Mouse (Mus musculus): ENCODE data around the gene Drd3. TPM values are rescaled to one million over a fixed set of nuclear protein-coding genes. Genes with fewer than 3 reads are reported as not detected.

Drd3 gene
- 0.24 and 0.27 TPM in 2 replicates for polyA plus RNA-seq (2015; fragmentation: Nextera tagmentation; extraction: Ambion mirVana)

DNA sequence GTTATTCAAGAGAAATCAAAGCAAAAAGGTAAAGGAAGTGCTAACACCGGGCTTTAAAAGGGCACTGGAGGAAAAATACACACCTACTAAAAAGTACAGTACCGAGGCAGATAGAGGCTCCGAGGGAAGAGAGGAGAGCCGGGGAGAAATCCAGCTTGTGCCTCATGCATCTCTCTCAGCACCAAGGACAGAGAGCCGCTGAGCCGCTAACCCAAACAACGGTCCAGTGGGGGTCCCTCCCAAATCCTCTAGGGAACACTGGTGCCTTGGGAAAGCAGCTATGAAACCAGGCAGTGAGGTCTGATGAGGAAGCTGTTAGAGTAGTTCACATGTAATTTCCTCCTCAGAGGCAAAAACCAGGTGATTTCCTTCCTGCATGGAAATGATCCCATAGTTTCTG is at the start of gene Drd3:
TSS of gene Drd3 (plus strand) at position 276 of the 400 bp plus-strand sequence.
- ATAC-seq (ENCODE audit: low FRiP score, low TSS enrichment) = no peak
- Histone ChIP-seq H3K36me3 (ENCODE audit: control insufficient read depth, insufficient read depth, low read length) (no peaks in the 10 kb centered on the region), H3K9ac (ENCODE audit: low read length) (no peak within 1 kb of the TSS), H3K27ac (replicated peaks) (no peak within 1 kb of the TSS), H3K27me3 (ENCODE audit: control insufficient read depth, insufficient read depth, low read length) (no peaks in the 10 kb centered on the region), H3K9me3 (ENCODE audit: control insufficient read depth, low read length) (no peaks in the 10 kb centered on the region), H3K4me2 (replicated peaks; ENCODE audit: low read depth) (no peak within 1 kb of the TSS), H3K4me3 (ENCODE audit: low read depth, low read length) (no peak within 1 kb of the TSS), H3K4me1 (replicated peaks; ENCODE audit: control insufficient read depth, insufficient read depth) (no peaks in the 10 kb centered on the region)
- TF ChIP-seq EP300 (optimal IDR thresholded peaks at IDR 0.05) (no peak), CTCF (IDR thresholded peaks at IDR 0.05; ENCODE audit: low read depth) (no peak)
- 6% methylated on average over 7 of the region's 7 CpGs for WGBS
- peak; percentile 26 for DNase-seq (ENCODE audit: low spot score)

DNA sequence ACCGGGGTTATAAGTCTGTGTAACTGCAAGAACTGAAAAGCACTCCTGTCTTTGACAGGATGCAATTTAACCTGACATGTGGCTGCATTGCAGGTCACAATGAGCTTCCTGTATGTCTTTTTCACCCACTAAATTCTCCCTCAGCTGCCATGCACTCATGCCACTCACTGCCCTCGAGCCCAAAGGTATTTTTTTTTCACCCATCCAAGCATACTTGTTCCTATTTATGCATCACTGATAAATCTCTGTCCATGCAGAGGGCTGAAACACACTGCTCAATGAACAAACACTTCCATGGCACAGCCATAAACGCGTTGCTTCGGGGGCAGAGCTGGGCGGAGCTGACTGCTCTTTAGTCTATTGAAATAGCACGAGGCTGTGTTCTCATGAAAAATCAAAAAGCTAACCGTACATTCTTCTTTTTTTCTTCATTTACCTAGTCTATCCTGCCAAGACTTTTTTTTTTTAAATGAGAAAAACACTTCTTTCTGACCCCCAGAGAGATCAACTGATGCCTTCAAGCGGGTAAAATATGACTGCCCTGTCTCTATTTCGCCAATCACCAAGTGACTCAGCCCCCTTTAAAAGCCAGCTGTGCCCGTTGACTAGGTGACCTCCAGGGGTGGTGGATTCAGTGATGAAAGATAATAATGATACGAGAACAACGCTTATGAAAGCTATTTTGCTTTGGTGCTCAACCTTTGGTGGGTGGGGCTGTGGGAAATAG is 45.3 kb upstream of the Drd3 start:
- 55% methylated on average over 13 of the region's 13 CpGs for WGBS
- TF ChIP-seq EP300 (optimal IDR thresholded peaks at IDR 0.05) (no peak), CTCF (IDR thresholded peaks at IDR 0.05; ENCODE audit: low read depth) (no peak)
- Histone ChIP-seq H3K4me2 (replicated peaks; ENCODE audit: low read depth) (no peak overlapping the region), H3K36me3 (ENCODE audit: control insufficient read depth, insufficient read depth, low read length) (no peaks in the 10 kb centered on the region), H3K9ac (ENCODE audit: low read length) (no peak overlapping the region), H3K4me1 (replicated peaks; ENCODE audit: control insufficient read depth, insufficient read depth) (no peaks in the 10 kb centered on the region), H3K9me3 (ENCODE audit: control insufficient read depth, low read length) (no peaks in the 10 kb centered on the region), H3K4me3 (ENCODE audit: low read depth, low read length) (no peak overlapping the region), H3K27me3 (ENCODE audit: control insufficient read depth, insufficient read depth, low read length) (no peaks in the 10 kb centered on the region), H3K27ac (replicated peaks) (no peak overlapping the region)
- ATAC-seq (ENCODE audit: low FRiP score, low TSS enrichment) (no peak), DNase-seq (ENCODE audit: low spot score) (no peak)

DNA sequence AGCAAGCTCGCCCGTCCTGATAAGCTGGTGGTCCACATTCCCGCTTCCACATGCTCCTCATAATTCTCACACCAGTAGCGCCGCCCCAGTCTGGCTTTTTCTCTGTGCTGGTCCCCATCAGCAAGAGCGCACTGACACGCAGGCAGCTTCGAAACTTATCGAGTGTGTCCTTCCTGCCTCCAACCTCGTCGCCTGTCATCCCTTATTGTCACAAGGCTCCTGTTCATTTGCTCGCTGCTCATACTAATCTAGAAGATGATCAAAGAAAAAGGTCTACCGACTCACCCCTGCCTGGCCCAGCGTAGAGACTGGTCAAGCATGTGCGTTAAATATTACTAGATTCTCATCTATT is 44.8 kb upstream of the Drd3 start:
- 66% methylated on average over 15 of the region's 15 CpGs for WGBS
- no peak for DNase-seq (ENCODE audit: low spot score)

DNA sequence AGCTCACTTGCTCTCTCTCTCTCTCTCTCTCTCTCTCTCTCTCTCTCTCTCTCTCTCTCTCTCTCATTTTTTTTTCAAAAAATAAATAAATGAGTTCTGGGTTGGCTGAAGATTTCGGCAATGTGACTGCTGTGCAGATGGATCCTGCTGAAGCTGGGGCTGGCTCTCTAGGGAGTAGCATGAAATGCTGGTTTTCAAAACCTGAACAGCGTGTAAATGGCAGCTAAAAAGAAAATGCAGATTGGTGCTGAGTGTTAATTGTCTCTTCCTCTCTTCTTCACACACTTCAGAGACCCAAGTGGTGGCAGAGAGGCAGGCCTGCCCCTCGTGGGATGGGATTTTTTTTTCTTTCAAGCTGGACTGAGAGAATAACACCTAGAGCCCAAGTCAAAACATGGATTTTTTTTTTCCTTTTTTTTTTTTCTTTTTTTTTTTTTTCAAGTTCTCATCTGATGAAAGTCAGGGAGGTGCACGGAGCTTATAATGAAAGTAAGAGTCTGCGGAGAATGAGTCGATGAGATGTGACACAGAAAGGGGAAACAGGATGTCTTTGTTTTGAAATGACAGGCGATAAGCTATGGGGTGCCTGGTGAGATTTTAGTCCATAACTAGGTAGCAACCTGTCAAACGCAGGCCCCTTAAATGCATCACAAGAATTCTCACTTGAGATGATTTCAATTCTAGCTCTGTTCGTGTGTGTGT is 44.2 kb upstream of the Drd3 start:
- Histone ChIP-seq H3K4me2 (replicated peaks; ENCODE audit: low read depth) (0 out of 2 replicates have a peak overlapping the region, but pooled peaks have one; percentile 5), H3K4me1 (replicated peaks; ENCODE audit: control insufficient read depth, insufficient read depth) (no peaks in the 10 kb centered on the region), H3K4me3 (ENCODE audit: low read depth, low read length) (no peak overlapping the region), H3K27ac (replicated peaks) (no peak overlapping the region), H3K27me3 (ENCODE audit: control insufficient read depth, insufficient read depth, low read length) (no peaks in the 10 kb centered on the region), H3K9me3 (ENCODE audit: control insufficient read depth, low read length) (no peaks in the 10 kb centered on the region), H3K36me3 (ENCODE audit: control insufficient read depth, insufficient read depth, low read length) (no peaks in the 10 kb centered on the region), H3K9ac (ENCODE audit: low read length) (no peak overlapping the region)
- no peak for ATAC-seq (ENCODE audit: low FRiP score, low TSS enrichment)
- TF ChIP-seq CTCF (IDR thresholded peaks at IDR 0.05; ENCODE audit: low read depth) (no peak), EP300 (optimal IDR thresholded peaks at IDR 0.05) (no peak)
- WGBS = 45% methylated on average over 9 of the region's 9 CpGs
- DNase-seq (ENCODE audit: low spot score) = no peak

More for the DNA sequence above, 44.8 kb upstream of the Drd3 start:
- TF ChIP-seq EP300 (optimal IDR thresholded peaks at IDR 0.05) (no peak), CTCF (IDR thresholded peaks at IDR 0.05; ENCODE audit: low read depth) (no peak)
- no peaks in the 10 kb centered on the region for H3K9me3 ChIP-seq (ENCODE audit: control insufficient read depth, low read length)
- ATAC-seq (ENCODE audit: low FRiP score, low TSS enrichment) = no peak
- H3K36me3 ChIP-seq (ENCODE audit: control insufficient read depth, insufficient read depth, low read length) = no peaks in the 10 kb centered on the region
- no peak overlapping the region for H3K4me2 ChIP-seq (replicated peaks; ENCODE audit: low read depth)
- H3K27ac ChIP-seq (replicated peaks) = no peak overlapping the region
- H3K4me1 ChIP-seq (replicated peaks; ENCODE audit: control insufficient read depth, insufficient read depth) = no peaks in the 10 kb centered on the region
- no peaks in the 10 kb centered on the region for H3K27me3 ChIP-seq (ENCODE audit: control insufficient read depth, insufficient read depth, low read length)
- no peak overlapping the region for H3K4me3 ChIP-seq (ENCODE audit: low read depth, low read length)
- H3K9ac ChIP-seq (ENCODE audit: low read length) = no peak overlapping the region

DNA sequence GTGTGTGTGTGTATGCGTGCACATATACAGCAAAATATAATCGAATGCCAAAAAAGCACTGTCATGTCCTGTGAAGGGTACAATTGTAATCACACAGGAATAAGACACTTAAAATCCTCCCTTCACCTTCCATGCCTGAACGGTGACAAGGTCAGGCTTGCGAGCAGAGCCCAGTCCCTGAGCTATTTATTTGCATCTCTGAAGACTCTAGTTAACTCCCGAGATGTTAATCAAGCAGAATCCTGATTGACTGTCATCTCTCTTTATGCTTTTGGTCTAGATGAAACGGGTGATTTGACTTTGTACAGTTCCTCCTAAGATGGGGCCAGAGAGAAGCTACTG is 43.7 kb upstream of the Drd3 start:
- H3K4me1 ChIP-seq (replicated peaks; ENCODE audit: control insufficient read depth, insufficient read depth) = no peaks in the 10 kb centered on the region
- TF ChIP-seq CTCF (IDR thresholded peaks at IDR 0.05; ENCODE audit: low read depth) (no peak), EP300 (optimal IDR thresholded peaks at IDR 0.05) (no peak)
- H3K27me3 ChIP-seq (ENCODE audit: control insufficient read depth, insufficient read depth, low read length) = no peaks in the 10 kb centered on the region
- no peaks in the 10 kb centered on the region for H3K9me3 ChIP-seq (ENCODE audit: control insufficient read depth, low read length)
- no peaks in the 10 kb centered on the region for H3K36me3 ChIP-seq (ENCODE audit: control insufficient read depth, insufficient read depth, low read length)
- H3K9ac ChIP-seq (ENCODE audit: low read length) = no peak overlapping the region
- no peak overlapping the region for H3K27ac ChIP-seq (replicated peaks)
- 69% methylated on average over 6 of the region's 6 CpGs for WGBS
- 0 out of 2 replicates have a peak overlapping the region, but pooled peaks have one; percentile 5 for H3K4me2 ChIP-seq (replicated peaks; ENCODE audit: low read depth)
- no peak for DNase-seq (ENCODE audit: low spot score)
- ATAC-seq (ENCODE audit: low FRiP score, low TSS enrichment) = no peak
- H3K4me3 ChIP-seq (ENCODE audit: low read depth, low read length) = no peak overlapping the region

DNA sequence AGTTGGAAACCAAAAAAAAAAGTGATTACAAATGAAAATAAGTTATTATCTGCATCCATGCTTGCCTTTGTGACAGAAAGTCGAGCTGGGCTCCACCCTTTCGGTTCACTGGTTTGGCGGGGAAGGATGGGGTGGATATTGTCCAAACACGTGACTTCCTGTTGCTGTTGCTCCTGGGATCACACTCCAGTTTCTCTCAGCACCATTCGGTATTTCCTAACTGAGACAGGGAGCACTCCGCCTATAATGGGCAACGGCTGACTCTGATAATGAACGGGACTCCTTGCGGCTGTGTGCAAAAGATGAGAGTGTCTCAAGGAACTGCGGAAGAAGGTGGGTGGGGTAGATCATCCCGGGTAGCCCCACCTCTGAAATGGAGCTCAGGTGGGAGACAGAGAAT is 43.2 kb upstream of the Drd3 start:
- Histone ChIP-seq H3K4me3 (ENCODE audit: low read depth, low read length) (no peak overlapping the region), H3K27me3 (ENCODE audit: control insufficient read depth, insufficient read depth, low read length) (no peaks in the 10 kb centered on the region), H3K9me3 (ENCODE audit: control insufficient read depth, low read length) (no peaks in the 10 kb centered on the region), H3K27ac (replicated peaks) (no peak overlapping the region), H3K9ac (ENCODE audit: low read length) (no peak overlapping the region), H3K4me2 (replicated peaks; ENCODE audit: low read depth) (no peak overlapping the region), H3K36me3 (ENCODE audit: control insufficient read depth, insufficient read depth, low read length) (no peaks in the 10 kb centered on the region), H3K4me1 (replicated peaks; ENCODE audit: control insufficient read depth, insufficient read depth) (no peaks in the 10 kb centered on the region)
- no peak for ATAC-seq (ENCODE audit: low FRiP score, low TSS enrichment)
- no peak for DNase-seq (ENCODE audit: low spot score)
- WGBS = 77% methylated on average over 11 of the region's 11 CpGs
- TF ChIP-seq EP300 (optimal IDR thresholded peaks at IDR 0.05) (no peak), CTCF (IDR thresholded peaks at IDR 0.05; ENCODE audit: low read depth) (no peak)

All from stomach, postnatal 0 days (tissue).